Mouse (Mus musculus): Measurements from ENCODE around the gene Iqschfp.

DNA sequence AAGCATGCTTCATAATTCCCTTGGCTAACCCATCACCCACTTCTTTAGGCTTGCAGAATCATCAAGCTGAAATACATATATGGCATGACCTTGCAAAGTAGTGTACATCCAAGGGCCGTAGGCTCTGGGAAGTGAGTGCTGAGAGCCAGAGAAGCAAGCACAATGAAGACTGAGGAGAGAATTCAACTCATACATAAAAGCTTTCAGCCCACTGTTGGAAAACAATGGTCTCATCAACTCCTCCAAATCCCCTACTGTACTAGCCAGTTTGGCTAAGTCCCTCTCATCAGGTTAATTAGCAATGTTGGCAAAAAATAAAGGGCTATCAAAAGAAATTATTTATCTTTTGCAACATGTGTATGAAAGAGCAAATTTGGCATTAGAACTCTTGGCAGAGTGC, 22.6 kb upstream of the Iqschfp start:
- no peak for TF ChIP-seq POLR2A (IDR thresholded peaks at IDR 0.05; ENCODE audit: borderline replicate concordance, insufficient read depth, low read length)
- TF ChIP-seq CTCF (IDR thresholded peaks at IDR 0.05; ENCODE audit: borderline replicate concordance, insufficient read depth, low read depth, low read length) = no peak
